Mouse (Mus musculus): ENCODE data around the gene Tulp3.

DNA sequence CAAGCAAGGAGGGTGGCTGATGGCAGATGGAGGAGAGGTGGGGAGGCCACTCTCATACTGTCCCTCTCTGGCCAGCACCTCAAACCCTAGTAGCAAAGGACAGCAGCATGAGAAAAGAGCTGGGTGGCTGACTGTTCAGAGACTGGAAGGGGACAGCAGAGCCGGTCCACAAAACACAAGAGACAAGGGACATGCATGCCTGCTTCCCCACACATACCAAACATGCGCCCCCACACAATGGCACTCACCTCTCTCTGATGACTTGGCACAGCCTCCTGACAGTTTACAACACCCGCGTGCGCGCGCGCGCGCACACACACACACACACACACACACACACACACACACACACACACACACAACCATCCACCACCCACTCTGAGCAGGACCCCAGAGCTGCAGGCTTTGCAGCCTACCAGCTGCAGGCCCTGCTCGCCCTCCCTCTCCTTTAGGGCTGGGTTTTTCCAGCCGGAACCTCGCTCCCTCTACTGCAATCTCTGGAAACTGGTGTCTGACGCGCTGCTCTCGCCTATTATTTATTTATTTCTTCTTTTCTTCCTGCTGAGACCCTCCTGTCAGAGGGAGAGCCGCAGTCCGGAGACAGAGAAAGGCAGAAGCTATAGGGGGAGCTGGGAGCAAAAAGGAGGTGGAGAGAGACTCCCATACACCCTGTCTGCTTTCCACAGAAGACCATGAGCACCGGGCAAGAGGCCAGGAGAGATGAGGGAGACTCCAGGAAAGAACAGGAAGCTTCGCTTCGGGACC lies 44.0 kb upstream of the Tulp3 start:
- no peak for TF ChIP-seq CTCF (IDR thresholded peaks at IDR 0.05; ENCODE audit: control insufficient read depth, insufficient read depth, insufficient read length)
- no peak for TF ChIP-seq USF1 (IDR thresholded peaks at IDR 0.05; ENCODE audit: low read depth)
- no peak for TF ChIP-seq MYOD1 (IDR thresholded peaks at IDR 0.05; ENCODE audit: control insufficient read depth, insufficient read length, low read depth)
- TF ChIP-seq CEBPB (IDR thresholded peaks at IDR 0.05; ENCODE audit: low read depth) = no peak
- TF ChIP-seq MAX (IDR thresholded peaks at IDR 0.05) = no peak

Measured in C2C12 (cell line).